Mouse (Mus musculus) cerebellum, postnatal 14 days (tissue): ENCODE data around the gene St6gal1.
A peak's percentile ranks its signal among the peaks of the same experiment; 100 is the strongest.

Experiments used
- DNase-seq, 2 experiments: peaks; one replicate each; pipeline ENCODE4 v3.0.0; 2021; ENCODE audit warnings: mixed read lengths in 2 of 2

The St6gal1 gene

DNA sequence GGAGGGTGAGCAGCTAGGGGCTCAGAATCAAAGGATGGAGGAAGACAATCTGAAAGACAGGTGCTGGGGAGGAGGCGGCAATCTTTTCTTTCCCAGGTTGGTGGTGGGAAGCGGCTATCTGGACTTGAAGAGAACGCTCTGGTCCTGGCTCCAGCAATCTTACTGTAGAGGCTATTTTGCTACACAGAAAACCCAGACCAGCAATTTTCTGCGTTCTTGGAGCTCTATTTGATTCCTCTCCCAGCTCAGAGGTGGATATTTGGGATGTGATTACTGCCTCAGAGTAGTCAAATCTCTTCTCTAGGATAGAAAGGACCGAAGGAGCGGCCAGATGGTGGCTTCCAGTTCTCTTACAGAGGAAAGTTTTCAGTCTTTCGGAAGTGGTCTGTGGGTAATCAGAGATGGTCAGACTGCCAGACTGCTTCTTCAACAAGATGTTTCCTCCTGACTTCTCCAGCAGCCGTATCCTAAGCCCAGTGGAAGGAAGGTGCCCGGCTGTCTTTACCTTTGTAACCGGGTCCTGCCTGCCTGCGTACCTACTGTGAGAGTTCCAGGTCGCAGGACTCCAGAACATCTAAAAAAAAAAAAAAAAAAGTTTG is 570 bp upstream of the St6gal1 start:
- DNase-seq = peak; percentile 19 to 25

DNA sequence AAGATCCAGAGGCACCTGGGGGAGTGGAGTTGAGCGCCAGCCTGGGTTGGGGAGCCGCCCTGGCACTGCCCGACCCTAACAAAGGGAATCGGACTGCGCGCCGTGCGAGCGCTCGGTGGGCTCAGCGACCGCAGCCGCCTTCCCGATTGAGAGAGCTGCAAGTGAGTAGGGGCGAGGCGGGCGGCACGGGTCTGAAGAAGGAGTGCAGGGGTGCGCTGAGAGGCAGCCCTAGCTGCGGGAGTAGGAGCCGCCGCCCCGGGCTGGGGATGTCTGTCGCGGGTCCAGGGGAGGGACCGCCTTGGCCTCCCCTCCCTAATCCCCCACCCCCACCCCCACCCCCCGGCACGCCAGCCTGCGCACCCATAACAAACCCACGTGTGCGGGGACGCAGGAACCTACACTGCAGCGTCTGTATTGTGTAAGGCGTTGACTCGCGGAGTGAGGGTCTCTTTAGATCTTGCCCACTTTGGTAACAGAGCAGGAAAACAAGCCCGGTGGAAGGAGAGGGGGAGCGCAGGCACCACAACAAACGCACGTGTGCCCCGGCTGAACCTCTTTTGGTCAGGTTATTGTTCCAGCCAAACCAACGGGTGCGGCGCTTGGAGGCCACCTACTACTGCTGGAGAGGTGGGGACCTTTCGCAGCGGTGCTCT is 655 bp downstream of the St6gal1 start:
- peak; percentile 48 to 53 for DNase-seq

DNA sequence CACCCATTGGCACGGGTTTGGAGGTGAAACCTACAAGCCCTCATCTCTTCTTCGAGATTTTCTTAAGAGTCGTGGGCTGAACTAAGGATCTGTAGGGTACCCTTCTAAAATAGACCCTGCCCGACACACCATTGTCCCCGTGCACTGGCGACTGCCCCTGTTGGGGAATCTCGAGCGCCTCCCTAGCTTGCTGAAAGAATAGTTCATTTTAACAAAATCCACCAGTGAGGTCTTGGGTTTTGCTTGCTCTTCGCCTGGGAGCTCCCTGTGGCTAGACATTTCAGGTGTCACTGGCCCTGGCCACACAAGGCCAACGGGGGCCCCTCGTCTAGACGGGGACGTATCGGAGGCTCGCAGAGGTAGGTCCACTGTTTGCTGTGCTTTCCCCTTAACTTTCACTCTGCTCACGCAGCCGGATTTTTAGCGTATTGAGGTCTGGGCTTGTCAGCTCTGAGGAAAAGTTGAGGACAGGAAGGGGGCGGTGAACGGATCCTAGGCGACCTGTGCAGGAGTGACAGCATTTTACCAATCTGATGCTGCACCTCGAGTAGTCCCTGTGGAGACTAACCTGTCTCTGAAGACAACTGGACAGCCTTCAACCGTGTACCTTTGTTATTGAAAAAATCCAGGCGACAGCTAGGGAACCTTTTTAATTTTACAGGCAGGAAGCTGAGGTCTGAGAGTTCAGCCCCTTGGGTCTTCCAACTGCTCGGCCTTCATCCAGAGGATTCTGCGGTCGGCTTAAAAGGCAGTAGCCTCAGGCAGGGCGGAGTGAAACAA is 1.5 kb downstream of the St6gal1 start:
- peak; percentile 54 to 58 for DNase-seq

DNA sequence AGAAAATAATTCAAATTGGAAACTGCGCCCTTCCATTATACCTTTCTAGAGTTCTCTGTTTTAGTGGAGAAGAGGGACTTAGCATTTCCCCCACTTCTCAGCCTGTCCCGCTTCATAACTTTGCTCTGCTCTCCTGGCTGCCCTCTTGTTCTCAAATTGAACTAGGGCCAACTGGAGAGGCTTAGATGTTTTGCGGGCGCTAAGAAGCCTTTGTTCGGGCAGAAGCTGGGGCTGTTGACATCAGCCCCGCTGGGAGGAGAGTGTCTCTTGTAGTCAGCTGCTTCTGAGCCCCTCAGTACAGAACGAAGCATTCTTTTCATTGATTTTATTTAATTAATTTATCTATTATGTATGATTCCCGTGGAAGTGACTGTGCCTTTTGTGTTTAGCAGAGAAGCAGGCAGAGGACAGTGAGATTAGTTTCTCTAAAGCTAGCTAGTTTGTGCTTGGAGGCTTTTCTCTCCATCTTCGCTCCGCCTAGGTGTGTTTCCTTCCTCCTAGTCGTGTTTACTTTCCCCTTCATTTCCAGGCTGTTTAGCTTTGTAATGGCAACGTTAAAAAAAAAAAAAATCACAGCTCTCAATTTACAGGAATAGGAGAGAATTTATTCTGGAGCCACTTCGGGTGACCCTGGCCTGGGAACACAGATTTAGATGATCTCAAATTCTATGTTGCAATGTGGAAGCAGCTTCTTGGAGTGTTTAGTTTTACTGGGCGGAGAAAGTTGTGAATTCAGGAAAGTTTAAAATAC is 2.2 kb downstream of the St6gal1 start:
- DNase-seq = peak; percentile 21 to 36

DNA sequence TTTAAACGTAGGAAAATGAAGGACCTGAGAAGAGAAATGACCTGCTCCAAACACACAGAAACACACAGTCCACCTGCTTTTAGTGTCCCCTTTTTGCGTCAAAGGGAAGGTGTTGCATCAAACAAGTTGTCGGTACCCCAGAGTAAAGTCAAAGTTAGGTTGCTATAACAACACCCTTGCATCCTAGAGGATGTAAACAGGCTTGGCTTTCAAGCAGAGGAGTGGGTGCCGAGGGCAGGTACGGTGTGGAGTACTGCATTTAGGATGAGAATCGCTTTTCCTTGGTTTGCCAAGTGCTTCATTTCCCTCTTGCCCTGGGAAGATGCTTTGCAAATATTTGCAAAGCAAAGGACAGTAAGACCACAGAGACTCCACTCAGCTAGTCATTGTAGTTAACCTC is 3.3 kb downstream of the St6gal1 start:
- no peak for DNase-seq

DNA sequence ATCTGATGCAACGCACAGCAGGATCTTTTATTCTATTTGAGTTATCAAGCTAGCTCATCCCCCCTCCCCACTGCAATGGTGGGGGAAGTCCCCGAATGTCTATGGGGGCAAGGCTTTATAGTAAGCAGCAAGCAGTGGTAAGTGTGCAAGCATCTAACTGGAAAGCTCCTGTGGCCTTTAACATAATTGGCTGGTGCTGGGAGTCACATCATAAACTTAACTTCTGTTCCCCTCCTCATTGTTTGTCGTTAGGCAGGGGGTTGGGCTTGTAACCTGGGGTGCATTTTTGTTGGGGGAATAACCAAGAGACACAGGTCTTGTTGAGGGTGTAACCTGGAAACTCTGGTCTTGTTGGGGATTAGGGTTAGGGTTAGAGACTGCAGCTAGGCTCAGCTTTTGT is 3.9 kb downstream of the St6gal1 start:
- no peak for DNase-seq

DNA sequence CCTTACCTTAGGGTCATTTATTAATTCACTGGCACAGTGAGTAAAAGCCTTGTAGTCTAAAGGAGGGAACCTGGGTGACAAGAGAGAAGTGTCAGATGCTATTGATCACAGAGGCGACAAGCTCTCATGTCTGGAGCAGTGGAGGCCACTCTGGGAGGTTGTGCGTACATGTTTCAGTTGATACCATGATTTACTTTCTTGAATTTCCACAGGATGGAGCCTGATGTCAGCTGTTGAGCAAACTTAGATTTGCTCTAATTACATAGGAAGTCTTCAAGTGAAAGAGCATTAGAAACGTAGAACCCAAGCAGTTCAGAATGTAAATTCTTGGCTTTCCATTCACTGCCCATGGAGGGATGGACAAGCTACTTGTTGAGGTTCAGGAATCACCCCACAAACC is 5.4 kb downstream of the St6gal1 start:
- no peak for DNase-seq

DNA sequence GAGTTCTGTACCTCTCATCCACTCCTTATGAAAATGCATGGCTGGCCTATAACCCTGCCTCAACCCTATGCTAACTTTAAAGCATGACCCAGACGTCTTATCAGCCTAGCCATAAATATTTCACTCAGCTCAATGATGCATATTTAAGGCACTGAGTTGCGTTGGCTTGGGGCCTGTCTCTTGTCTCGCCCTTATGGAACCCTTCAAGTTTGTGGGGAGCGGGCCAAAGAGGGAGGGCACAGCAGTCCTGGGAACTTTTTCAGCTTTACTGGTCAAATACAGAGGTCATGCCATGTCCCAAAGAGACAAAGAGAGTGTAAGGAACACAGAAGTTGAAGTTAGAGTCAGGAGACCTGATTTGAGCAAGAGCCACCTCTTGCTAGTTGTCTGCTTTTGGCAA is 6.6 kb downstream of the St6gal1 start:
- no peak for DNase-seq

DNA sequence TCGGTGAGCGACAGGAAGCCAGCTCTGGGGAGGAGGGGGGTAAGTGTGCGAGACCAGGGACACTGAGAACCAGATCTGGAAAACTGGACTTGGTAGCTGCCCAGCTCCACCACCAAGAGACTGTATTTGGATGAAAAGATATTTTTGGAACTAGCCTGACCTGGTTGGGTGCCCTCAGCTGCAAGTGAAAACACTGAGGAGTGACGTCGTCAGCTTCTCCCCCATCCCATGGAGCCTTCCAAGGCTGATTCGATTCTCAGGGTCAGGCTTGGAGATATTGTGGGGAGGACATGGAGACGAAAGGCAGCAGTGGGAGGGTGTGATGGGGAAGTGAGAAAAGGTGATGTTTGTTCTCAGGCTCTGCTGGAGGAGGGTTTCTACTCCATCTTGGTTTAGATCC is 8.2 kb downstream of the St6gal1 start:
- DNase-seq = no peak

DNA sequence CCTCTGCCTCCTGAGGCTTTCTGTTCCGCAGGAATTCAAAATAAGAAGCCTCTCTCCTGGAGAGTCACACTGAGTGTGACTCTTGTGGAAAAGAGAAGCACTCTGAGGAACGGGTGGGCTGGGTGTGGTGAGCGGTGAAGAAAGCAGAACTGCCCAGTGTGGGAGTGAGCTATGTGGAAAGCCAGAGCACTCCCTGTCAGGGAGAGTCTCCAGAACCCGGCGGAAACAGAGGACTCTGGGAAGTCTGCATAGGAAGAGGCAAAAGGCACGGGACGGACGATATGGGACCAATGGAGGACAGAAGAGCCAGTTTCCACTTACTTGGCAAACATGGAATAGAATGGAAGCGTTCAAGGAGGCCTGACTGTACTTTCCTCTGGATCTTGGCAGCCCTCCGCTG is 9.0 kb downstream of the St6gal1 start:
- DNase-seq = no peak

DNA sequence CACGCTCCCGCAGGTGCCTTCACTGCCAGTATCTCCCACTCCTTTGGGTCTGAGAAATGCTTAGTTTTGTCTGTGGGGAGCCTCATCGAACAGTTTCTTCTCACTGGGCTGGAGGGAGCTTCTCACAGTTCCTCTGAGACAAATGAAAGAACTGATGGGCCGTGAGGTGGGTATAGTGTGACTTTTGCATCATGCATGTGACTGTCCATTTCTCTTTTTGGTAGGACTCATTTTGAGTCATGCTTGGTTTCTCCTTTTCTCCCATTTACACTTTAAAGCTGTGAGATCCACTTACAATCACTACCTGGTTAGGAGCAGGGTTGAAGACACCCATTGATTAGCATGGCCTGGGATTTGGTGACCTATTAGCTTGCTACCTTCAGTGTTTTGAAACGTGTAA is 10.0 kb downstream of the St6gal1 start:
- no peak for DNase-seq

DNA sequence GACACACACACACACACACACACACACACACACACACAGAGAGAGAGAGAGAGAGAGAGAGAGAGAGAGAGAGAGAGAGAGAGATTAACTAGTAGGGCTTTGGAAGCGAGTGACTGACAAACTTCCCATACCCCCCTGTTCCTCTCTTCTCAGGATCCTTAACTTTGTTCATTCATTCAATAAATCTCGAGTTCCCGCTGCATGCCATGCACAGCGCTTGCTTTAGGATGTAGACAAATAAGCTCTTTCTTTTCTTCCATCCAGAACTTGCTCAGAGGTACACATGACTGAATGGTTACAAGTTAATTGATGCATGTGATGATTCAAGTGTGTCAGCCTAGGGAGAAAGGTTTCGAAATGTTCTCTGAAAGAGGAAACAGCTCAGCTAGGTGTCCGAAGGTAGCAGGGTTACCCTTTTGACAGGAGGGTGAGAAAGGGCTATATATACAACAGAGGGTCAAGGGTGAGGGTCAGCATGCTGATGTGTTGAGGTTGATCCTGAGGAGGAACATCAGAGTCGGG is 10.7 kb downstream of the St6gal1 start:
- DNase-seq = no peak

DNA sequence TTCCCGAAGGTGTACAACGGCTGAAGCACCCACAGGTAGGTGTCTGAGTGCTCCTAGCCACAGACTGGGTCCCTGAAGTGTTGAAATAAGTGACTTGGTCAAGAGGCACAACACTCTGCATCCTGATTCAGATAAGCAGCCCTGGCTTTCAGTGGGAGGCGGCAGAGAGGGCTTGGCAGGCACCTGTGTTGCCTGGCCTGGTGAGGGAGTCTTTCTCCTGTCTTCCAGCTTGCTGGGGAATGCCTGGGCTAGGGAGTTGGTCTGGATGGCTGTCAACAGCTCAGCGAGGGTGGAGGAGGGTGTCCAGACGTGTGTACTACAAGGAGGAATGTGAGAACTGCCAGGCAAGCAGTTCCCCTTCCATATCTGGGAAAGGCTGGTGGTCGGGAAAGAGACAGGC is 15.0 kb downstream of the St6gal1 start:
- DNase-seq = no peak

DNA sequence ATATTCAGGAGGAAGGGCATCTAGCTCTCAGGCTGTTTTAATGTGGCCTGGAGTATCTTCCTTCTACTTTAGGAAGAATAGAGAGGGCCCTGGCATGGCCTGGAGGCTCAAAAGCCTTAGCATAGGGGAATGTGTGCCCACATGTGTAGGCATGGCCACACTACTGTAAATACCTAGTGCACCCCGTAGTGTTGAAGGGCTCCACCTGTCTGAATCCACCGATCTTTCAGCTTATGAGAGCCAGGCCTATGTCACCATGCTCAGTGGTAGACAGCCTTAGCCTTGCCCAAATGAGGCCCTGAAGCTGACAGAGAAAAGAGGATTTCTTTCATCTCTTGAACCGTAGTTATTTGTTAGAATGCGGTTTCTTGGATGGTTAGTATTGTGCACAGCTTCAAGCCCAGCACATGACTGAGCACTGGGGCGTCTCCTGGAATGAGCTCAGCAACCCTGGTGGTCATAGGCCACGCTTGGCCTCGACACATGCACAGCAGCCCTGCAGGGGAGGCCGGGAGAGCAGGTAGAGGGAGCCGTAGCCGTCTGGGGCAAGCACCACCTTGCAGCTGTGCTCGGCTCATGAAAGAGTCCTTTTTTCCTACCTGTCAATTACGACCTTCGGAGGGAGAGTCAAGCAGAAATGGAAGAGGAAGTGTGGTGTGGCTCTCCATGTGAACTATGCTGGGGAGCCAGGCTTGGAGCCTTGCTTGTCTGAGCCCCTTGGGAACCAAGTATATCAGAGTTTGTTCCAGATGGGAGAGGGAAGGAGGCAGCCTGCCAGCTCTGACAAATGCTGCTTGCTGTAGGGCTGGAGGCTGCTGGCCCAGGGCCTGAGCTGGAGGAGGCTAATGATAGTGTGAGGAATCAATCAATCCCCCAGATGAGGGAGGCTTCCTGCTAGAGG is 15.8 kb downstream of the St6gal1 start:
- DNase-seq = peak; percentile 65 to 69

DNA sequence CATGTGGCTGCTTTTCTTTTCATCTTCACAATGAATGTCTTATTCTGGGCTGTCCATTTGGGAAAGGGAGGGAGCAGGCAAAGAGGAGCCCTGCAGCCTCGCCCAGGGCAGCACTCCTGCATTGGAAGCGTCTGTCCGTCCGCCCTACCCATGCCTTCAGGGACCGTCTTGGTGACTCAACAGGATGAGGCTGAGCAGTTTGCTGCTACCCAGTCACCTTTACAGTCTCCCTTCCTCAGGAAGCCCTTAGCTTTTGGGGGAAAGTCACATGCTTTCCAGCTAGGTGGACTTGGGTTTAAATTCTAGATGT is 16.4 kb downstream of the St6gal1 start:
- no peak for DNase-seq

DNA sequence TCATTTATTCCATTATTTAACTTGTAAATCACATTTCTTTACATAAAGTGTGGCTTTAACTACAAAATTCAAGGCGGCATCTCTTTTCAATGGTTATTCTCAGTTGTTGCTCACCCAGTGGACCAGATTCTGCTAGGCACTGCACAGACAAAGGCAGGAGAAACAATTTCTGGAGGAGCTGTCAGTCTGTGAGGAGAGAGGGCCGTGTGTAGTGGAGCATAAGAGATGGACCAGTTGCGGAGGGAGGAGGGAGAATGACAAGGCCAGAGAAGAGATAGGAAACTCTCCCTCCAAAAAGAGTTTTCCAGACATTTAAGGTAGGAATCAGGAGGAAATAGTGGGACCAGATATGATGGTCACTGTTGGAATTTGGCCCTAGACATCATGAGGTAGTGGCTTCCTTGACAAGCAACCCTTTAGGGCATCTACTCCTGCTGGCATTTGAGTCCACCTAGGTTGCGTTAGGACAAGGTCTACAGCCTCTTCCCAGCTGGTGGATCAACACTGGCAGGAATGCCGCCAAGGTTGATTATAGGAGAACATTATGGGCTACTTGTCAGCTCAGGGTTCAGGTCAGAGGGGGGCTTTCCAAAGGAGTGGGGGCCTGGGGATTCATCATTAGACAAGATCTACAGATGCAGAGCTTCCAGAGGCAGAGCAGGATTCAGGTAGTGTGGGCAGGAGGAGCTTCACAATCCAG is 19.3 kb downstream of the St6gal1 start:
- no peak for DNase-seq

DNA sequence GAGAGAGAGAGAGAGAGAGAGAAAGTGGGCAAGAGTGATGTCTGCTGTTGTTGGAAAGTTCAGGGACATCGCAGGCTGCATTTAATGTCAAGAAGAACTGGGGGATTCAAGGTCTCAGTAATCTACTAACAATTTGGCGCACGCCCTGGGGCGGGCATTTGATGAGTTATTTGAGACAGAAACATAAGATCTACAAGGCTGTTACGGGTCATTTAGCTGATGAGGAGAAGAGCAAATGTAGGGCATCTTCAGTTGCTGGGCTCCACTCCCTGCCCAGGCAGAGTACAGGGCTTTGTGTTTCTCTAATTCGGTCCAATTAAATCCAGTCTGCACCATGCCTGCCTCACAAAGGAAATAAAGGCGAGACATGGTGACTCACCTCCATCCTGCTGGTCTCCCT is 19.9 kb downstream of the St6gal1 start:
- no peak for DNase-seq

DNA sequence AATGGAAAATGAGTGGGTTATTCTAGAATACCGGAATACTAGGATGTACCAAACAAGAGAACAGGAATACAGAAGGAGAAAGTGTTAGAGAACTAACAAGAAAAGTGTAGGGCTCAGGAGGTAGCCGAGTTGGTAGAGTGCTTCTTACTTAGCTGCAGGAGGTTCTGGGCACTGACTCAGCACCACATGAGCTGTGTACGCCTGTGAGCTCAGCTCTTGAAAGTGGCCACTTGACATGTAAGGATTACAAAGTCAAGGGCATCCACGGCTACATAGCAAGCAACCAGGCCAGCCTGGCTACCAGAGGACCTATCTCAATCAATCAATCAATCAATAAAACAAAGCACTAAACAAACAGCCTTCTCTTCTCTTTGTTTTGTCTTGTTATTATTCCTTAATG is 24.7 kb downstream of the St6gal1 start:
- DNase-seq = no peak

DNA sequence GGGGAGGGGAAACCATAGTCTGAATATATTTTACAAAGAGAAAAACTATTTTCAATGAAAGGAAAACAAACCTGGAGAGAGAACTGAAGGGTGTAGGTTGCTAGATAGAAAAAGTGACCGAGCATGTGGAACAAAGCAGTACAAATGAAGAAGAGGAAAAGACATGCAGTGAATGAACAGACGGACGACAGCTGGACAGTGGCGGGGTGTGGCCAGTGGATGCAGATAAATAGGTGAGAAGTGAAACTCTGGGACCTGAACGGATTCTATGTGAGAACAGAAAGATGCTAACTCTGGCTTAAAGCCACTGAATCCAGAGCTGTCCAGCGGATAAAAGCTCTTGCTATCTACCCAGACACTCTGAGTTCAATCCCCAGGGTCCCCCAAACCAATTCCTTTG is 25.2 kb downstream of the St6gal1 start:
- DNase-seq = no peak

DNA sequence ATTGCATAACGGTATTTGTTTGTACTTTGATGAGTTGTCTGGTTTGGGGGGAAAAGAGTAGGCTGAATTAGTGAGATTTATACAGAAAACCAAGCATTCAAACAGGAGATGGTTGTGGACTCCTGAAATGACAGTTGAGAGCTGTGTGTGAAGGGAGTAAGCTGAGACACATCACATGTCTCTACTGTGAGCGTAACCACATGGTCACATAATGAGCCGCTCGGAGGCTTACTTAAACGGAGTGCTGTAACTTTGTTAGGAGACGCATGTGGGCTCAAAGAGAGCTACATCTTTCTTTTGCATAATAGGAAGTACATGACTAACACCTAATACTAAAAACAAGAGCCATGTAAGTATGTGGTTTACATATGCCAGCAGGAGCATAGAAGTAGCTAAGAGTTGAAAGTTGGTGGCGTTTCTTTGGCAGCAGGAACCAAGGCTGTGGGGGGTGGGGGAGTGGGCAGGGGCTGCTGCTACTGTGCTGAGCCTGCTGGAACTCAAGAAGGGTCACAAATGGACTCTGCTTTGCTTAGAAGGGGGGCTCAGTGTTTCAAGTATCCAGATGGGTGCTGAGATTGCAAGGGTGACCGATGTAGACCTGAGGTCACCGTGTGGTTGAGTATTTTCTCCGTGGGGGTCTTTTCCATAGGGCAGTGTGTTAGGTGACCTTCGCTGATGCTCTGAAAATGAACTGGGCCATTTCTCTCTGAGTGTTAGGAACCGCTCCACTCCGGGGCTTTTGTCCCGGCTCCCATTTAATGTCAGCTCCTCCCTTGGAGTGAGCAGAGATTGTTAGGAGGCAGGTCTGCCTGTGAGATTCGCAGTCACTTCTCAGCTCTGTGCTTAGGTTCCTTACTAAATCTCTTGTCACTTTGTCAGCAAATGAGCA is 26.3 kb downstream of the St6gal1 start:
- no peak for DNase-seq

DNA sequence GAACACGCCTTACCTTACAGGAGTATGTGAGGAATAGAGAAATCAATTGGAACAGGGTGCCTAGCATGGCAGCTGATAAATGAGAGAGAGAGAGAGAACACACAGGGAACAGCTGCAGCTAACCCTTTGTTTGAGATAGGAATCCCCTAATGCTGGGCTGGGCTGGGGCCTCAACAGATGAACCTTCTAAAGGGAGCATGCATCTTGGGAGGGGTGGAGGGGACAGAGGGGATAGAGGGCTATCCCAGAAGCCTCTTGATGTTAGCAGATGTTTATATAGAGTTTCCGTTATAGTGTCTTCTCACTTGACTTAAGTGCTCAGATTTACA is 26.9 kb downstream of the St6gal1 start:
- no peak for DNase-seq
